Mouse (Mus musculus) spleen, adult 10 weeks (tissue): ENCODE results near the gene Znrf4. TPM values are rescaled to one million over a fixed set of nuclear protein-coding genes. Genes with fewer than 3 reads are reported as not detected.

Source experiments
- polyA plus RNA-seq: library from polyadenylated mRNA; stranded (reverse); fragments of 350-450 nt; fragmentation: Illumina TruSeq; extraction: RNeasy Lipid Tissue Mini Kit (QIAGEN cat#74804); gene quantifications from one replicate; pipeline ENCODE4 v1.2.3, GENCODE M21; 2015; ENCODE audit warnings: low replicate concordance; ENCODE audit not compliant: insufficient read depth

Gene Znrf4
- not detected for polyA plus RNA-seq

DNA sequence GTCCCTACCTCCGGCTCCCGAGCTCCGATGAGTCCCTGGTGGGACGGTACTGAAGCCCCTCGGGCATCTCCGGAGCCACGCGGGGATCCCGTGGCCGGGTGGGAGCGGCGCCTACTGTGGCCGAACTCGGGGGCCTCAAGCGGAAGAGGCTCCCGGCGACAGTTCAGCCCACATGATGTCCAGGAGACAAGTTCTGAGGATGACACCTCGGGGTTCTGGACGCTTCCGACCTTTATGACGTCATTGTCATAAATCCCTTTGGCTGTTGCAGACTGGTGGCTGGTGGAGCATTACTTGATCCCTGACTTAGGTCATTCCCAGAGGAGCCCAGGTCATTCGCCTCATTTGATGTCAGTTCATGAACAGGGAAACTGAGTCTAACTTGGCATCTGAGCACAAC is at the start of gene Znrf4:
Znrf4 (minus strand) TSS at position 122 of the 400 bp plus-strand sequence.

DNA sequence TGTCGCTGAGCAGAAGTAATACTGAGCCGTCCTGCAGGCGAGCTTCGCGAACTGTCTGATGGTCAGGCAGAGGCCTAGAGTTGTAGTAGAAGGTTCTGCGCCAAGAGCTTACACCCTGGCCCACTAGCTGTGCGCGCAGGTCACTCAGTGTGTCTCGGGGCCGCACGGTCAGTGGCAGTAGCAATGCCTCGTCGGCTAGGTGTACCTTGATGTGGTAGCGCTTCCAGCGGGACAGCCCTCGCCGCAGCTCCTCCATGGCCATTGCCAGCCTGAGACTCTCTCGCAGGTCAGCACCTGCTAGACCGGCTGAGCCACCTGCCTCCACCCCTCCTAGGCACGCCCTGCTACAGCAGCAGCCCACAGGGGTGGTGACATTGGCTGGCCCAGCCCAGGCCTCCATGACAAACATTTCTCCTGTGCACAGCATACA is 41.9 kb upstream of the Znrf4 start, which contains the start of gene Gm20219:
Gm20219 (minus strand) TSS at position 266 of the 430 bp plus-strand sequence.

DNA sequence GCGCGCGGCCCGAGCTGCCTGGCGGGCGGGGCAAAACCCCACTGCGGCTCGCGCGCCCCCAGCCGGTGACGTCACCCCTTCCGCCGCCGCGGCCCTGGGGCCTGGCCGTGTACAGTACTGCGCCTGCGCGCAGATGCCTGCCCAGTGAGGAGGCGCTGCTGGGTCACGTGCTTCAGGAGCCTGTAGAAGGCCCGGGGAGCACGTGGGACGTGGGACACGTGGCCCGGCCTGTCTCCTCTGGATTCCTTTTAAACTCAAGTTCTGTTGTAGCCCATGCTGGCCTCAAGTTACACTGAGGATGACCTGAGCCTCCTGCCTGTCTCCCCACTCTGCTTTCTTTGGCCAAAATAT is 35.9 kb downstream of the Znrf4 start, which contains the start of gene Ptprs:
Ptprs (minus strand) TSS at position 82 of the 351 bp plus-strand sequence.

Other genes with a start within 250 kb of the Znrf4 start
- 9.6 TPM for gene Ticam1, start 235.6 kb downstream of the Znrf4 start, polyA plus RNA-seq
- 8.6 TPM for gene Plin3, start 219.6 kb downstream of the Znrf4 start, polyA plus RNA-seq
- not detected for gene Arrdc5, start 212.1 kb downstream of the Znrf4 start, polyA plus RNA-seq
- 15.7 TPM for gene Uhrf1, start 209.1 kb downstream of the Znrf4 start, polyA plus RNA-seq
- 13.3 TPM for gene Kdm4b, start 186.4 kb downstream of the Znrf4 start, polyA plus RNA-seq
- gene Ptprs, start 35.9 kb downstream of the Znrf4 start, polyA plus RNA-seq, result 10.3 TPM
- 3.7 TPM for gene Gm20219, start 42.0 kb upstream of the Znrf4 start, polyA plus RNA-seq
- gene Safb2, start 72.2 kb upstream of the Znrf4 start, polyA plus RNA-seq, result 210 TPM
- 93.0 TPM for gene Safb, start 72.4 kb upstream of the Znrf4 start, polyA plus RNA-seq
- 76.3 TPM for gene 2410015M20Rik, start 97.3 kb upstream of the Znrf4 start, polyA plus RNA-seq
- 36.7 TPM for gene Rpl36, start 101.0 kb upstream of the Znrf4 start, polyA plus RNA-seq
- 20.3 TPM for gene Lonp1, start 114.5 kb upstream of the Znrf4 start, polyA plus RNA-seq
- 0.35 TPM for gene Catsperd, start 115.7 kb upstream of the Znrf4 start, polyA plus RNA-seq
- 25.8 TPM for gene Ranbp3, start 160.9 kb upstream of the Znrf4 start, polyA plus RNA-seq
- 12.6 TPM for gene Ndufa11, start 205.3 kb upstream of the Znrf4 start, polyA plus RNA-seq
- gene Vmac, start 205.6 kb upstream of the Znrf4 start, polyA plus RNA-seq, result 17.4 TPM
- not detected for gene Nrtn, start 245.1 kb upstream of the Znrf4 start, polyA plus RNA-seq